Mouse (Mus musculus): Measurements from ENCODE around the gene Mitd1. TPM values are rescaled to one million over a fixed set of nuclear protein-coding genes. Genes with fewer than 3 reads are reported as not detected.

The Mitd1 gene
- polyA plus RNA-seq, 1 experiment from 2014 or later, result 28.7 TPM

GRCm38 (mm10) chr1:37900288-37900687 lies 10.1 kb upstream of the Mitd1 start:
- no peak for ATAC-seq (replicated peaks; ENCODE audit: low FRiP score)
- Histone ChIP-seq H3K36me3 (ENCODE audit: control insufficient read depth, insufficient read depth, low read length) (peaks cover 5% of the 10 kb centered on the region; the same call in 1 of the 2 replicates), H3K4me2 (ENCODE audit: low read depth, low read length, severe bottlenecking) (no peak overlapping the region), H3K4me1 (replicated peaks; ENCODE audit: control insufficient read depth, insufficient read depth, low read length) (no peaks in the 10 kb centered on the region), H3K9me3 (ENCODE audit: control insufficient read depth, low read length) (no peaks in the 10 kb centered on the region), H3K9ac (ENCODE audit: low read length) (no peak overlapping the region), H3K4me3 (ENCODE audit: low read depth, low read length) (no peak overlapping the region), H3K27ac (ENCODE audit: low read depth, low read length) (no peak overlapping the region), H3K27me3 (ENCODE audit: control insufficient read depth, insufficient read depth, low read length) (no peaks in the 10 kb centered on the region)
- 68% methylated on average over 6 of the region's 6 CpGs for WGBS
- no peak for DNase-seq (ENCODE audit: low spot score)

- WGBS, result 90% methylated on average over 4 of the region's 4 CpGs
- H3K9me3 ChIP-seq (ENCODE audit: control insufficient read depth, low read length), result no peaks in the 10 kb centered on the region
Measured at GRCm38 (mm10) chr1:37899816-37900215, 9.6 kb upstream of the Mitd1 start.

DNA sequence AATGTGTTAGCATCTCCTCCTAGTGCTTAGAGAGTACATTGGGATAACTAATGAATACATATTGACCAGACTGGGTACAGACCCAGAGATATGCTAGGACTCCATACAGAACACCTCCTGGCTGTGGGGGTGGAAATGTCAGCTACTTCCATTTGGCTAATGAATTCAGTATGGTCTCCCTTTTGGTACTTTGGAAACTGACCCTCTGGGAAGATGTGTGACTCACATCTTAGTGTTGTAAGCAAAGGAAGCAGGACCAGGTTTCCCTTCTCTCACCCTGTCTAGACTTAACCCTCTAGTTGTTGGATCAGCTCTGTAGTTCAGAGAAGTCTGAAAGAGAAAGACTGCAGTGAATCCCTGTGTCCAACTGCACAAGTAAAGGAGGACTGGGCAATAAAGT lies 4.4 kb upstream of the Mitd1 start:
- peaks cover 8% of the 10 kb centered on the region; the same call in 1 of the 2 replicates for H3K4me1 ChIP-seq (replicated peaks; ENCODE audit: control insufficient read depth, insufficient read depth, low read length)
- H3K27ac ChIP-seq (ENCODE audit: low read depth, low read length), result no peak overlapping the region
- H3K9me3 ChIP-seq (ENCODE audit: control insufficient read depth, low read length), result no peaks in the 10 kb centered on the region
- DNase-seq (ENCODE audit: low spot score), result no peak
- no peak overlapping the region for H3K4me3 ChIP-seq (ENCODE audit: low read depth, low read length)
- no peak overlapping the region for H3K9ac ChIP-seq (ENCODE audit: low read length)
- peaks cover 5% of the 10 kb centered on the region; the same call in 1 of the 2 replicates for H3K36me3 ChIP-seq (ENCODE audit: control insufficient read depth, insufficient read depth, low read length)
- no peak overlapping the region for H3K4me2 ChIP-seq (ENCODE audit: low read depth, low read length, severe bottlenecking)
- H3K27me3 ChIP-seq (ENCODE audit: control insufficient read depth, insufficient read depth, low read length), result no peaks in the 10 kb centered on the region
- no peak for ATAC-seq (replicated peaks; ENCODE audit: low FRiP score)

More at GRCm38 (mm10) chr1:37899816-37900215, 9.6 kb upstream of the Mitd1 start:
- no peaks in the 10 kb centered on the region for H3K27me3 ChIP-seq (ENCODE audit: control insufficient read depth, insufficient read depth, low read length)
- H3K4me2 ChIP-seq (ENCODE audit: low read depth, low read length, severe bottlenecking), result no peak overlapping the region
- DNase-seq (ENCODE audit: low spot score) (no peak), ATAC-seq (replicated peaks; ENCODE audit: low FRiP score) (no peak)
- no peak overlapping the region for H3K27ac ChIP-seq (ENCODE audit: low read depth, low read length)
- peaks cover 5% of the 10 kb centered on the region; the same call in 1 of the 2 replicates for H3K36me3 ChIP-seq (ENCODE audit: control insufficient read depth, insufficient read depth, low read length)
- H3K9ac ChIP-seq (ENCODE audit: low read length), result no peak overlapping the region
- H3K4me3 ChIP-seq (ENCODE audit: low read depth, low read length), result no peak overlapping the region
- no peaks in the 10 kb centered on the region for H3K4me1 ChIP-seq (replicated peaks; ENCODE audit: control insufficient read depth, insufficient read depth, low read length)

GRCm38 (mm10) chr1:37891400-37891799 lies 1.2 kb upstream of the Mitd1 start:
- Histone ChIP-seq H3K4me3 (ENCODE audit: low read depth, low read length) (peak overlapping the region; percentile 61; the same call in 1 of the 2 replicates), H3K9ac (ENCODE audit: low read length) (no peak overlapping the region), H3K27me3 (ENCODE audit: control insufficient read depth, insufficient read depth, low read length) (no peaks in the 10 kb centered on the region), H3K4me1 (replicated peaks; ENCODE audit: control insufficient read depth, insufficient read depth, low read length) (peaks cover 11% of the 10 kb centered on the region; the same call in 1 of the 2 replicates), H3K36me3 (ENCODE audit: control insufficient read depth, insufficient read depth, low read length) (no peaks in the 10 kb centered on the region; the same call in 1 of the 2 replicates), H3K9me3 (ENCODE audit: control insufficient read depth, low read length) (no peaks in the 10 kb centered on the region), H3K27ac (ENCODE audit: low read depth, low read length) (no peak overlapping the region), H3K4me2 (ENCODE audit: low read depth, low read length, severe bottlenecking) (peak overlapping the region; percentile 81)
- 81% methylated on average over 3 of the region's 3 CpGs for WGBS
- ATAC-seq (replicated peaks; ENCODE audit: low FRiP score), result no peak
- DNase-seq (ENCODE audit: low spot score), result no peak

DNA sequence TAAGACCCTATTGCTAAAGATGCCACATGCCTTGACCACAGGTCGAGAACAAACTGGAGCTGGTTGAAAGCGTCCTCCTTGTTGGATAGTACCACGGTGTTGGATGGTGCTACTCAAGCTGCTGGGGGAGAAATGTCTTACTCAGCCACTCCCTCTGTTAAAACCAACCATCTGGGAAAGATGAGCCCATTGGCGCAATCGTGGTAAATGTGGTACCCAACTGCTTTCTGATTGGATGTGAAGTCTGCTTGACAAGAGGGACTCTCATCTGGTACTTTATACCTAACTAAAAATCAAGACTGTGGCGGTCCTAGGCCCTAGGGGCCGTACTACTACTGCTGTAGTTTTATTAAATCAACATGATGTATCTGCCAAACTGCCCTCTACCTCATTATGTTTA lies 1.0 kb downstream of the Mitd1 start:
- DNase-seq (ENCODE audit: low spot score), result no peak
- no peaks in the 10 kb centered on the region; the same call in 1 of the 2 replicates for H3K36me3 ChIP-seq (ENCODE audit: control insufficient read depth, insufficient read depth, low read length)
- H3K4me2 ChIP-seq (ENCODE audit: low read depth, low read length, severe bottlenecking), result peak overlapping the region; percentile 81
- H3K4me3 ChIP-seq (ENCODE audit: low read depth, low read length), result peak overlapping the region; percentile 61
- no peak overlapping the region; the same call in 1 of the 2 replicates for H3K9ac ChIP-seq (ENCODE audit: low read length)
- 79% methylated on average over 7 of the region's 7 CpGs for WGBS
- ATAC-seq (replicated peaks; ENCODE audit: low FRiP score), result no peak
- no peaks in the 10 kb centered on the region for H3K9me3 ChIP-seq (ENCODE audit: control insufficient read depth, low read length)
- H3K27ac ChIP-seq (ENCODE audit: low read depth, low read length), result no peak overlapping the region
- no peaks in the 10 kb centered on the region for H3K27me3 ChIP-seq (ENCODE audit: control insufficient read depth, insufficient read depth, low read length)
- peaks cover 11% of the 10 kb centered on the region; the same call in 1 of the 2 replicates for H3K4me1 ChIP-seq (replicated peaks; ENCODE audit: control insufficient read depth, insufficient read depth, low read length)

- Histone ChIP-seq H3K9ac (ENCODE audit: low read length) (no peak overlapping the region), H3K4me3 (ENCODE audit: low read depth, low read length) (no peak overlapping the region), H3K36me3 (ENCODE audit: control insufficient read depth, insufficient read depth, low read length) (no peaks in the 10 kb centered on the region), H3K9me3 (ENCODE audit: control insufficient read depth, low read length) (no peaks in the 10 kb centered on the region), H3K4me2 (ENCODE audit: low read depth, low read length, severe bottlenecking) (no peak overlapping the region), H3K4me1 (replicated peaks; ENCODE audit: control insufficient read depth, insufficient read depth, low read length) (peaks cover 2% of the 10 kb centered on the region; the same call in 1 of the 2 replicates), H3K27me3 (ENCODE audit: control insufficient read depth, insufficient read depth, low read length) (no peaks in the 10 kb centered on the region), H3K27ac (ENCODE audit: low read depth, low read length) (no peak overlapping the region)
- 79% methylated on average over 4 of the region's 4 CpGs for WGBS
- ATAC-seq (replicated peaks; ENCODE audit: low FRiP score) (no peak), DNase-seq (ENCODE audit: low spot score) (no peak)
Measured at GRCm38 (mm10) chr1:37884451-37884850, 5.8 kb downstream of the Mitd1 start.

GRCm38 (mm10) chr1:37883411-37883810 lies 6.8 kb downstream of the Mitd1 start:
- no peak overlapping the region for H3K27ac ChIP-seq (ENCODE audit: low read depth, low read length)
- 90% methylated on average over 4 of the region's 4 CpGs for whole genome bisulfite sequencing
- no peaks in the 10 kb centered on the region for H3K27me3 ChIP-seq (ENCODE audit: control insufficient read depth, insufficient read depth, low read length)
- no peak overlapping the region for H3K4me3 ChIP-seq (ENCODE audit: low read depth, low read length)
- no peak for DNase-seq (ENCODE audit: low spot score)
- no peak for ATAC-seq (replicated peaks; ENCODE audit: low FRiP score)
- no peaks in the 10 kb centered on the region for H3K4me1 ChIP-seq (replicated peaks; ENCODE audit: control insufficient read depth, insufficient read depth, low read length)
- H3K4me2 ChIP-seq (ENCODE audit: low read depth, low read length, severe bottlenecking), result no peak overlapping the region
- H3K9ac ChIP-seq (ENCODE audit: low read length), result no peak overlapping the region
- no peaks in the 10 kb centered on the region for H3K9me3 ChIP-seq (ENCODE audit: control insufficient read depth, low read length)
- no peaks in the 10 kb centered on the region for H3K36me3 ChIP-seq (ENCODE audit: control insufficient read depth, insufficient read depth, low read length)

- 93% methylated on average over 13 of the region's 13 CpGs for WGBS
- Histone ChIP-seq H3K36me3 (ENCODE audit: control insufficient read depth, insufficient read depth, low read length) (peaks cover 8% of the 10 kb centered on the region; the same call in 1 of the 2 replicates), H3K4me3 (ENCODE audit: low read depth, low read length) (no peak overlapping the region), H3K4me1 (replicated peaks; ENCODE audit: control insufficient read depth, insufficient read depth, low read length) (no peaks in the 10 kb centered on the region), H3K9ac (ENCODE audit: low read length) (no peak overlapping the region), H3K27me3 (ENCODE audit: control insufficient read depth, insufficient read depth, low read length) (no peaks in the 10 kb centered on the region), H3K4me2 (ENCODE audit: low read depth, low read length, severe bottlenecking) (no peak overlapping the region), H3K9me3 (ENCODE audit: control insufficient read depth, low read length) (peaks cover 7% of the 10 kb centered on the region; the same call in 1 of the 2 replicates), H3K27ac (ENCODE audit: low read depth, low read length) (no peak overlapping the region)
- no peak for ATAC-seq (replicated peaks; ENCODE audit: low FRiP score)
- DNase-seq (ENCODE audit: low spot score), result no peak
Measured at GRCm38 (mm10) chr1:37877736-37878460, 12.3 kb downstream of the Mitd1 start.

All from forebrain, embryonic 11.5 days (tissue).